Mouse (Mus musculus): Measurements from ENCODE around the gene Map3k21. TPM values are rescaled to one million over a fixed set of nuclear protein-coding genes. Genes with fewer than 3 reads are reported as not detected.

Gene Map3k21
- polyA plus RNA-seq, 2 experiments from 2014 or later: not detected

GRCm38 (mm10) chr8:125980826-125981225 lies 70.6 kb downstream of the Map3k21 start:
- no peak for ATAC-seq

DNA sequence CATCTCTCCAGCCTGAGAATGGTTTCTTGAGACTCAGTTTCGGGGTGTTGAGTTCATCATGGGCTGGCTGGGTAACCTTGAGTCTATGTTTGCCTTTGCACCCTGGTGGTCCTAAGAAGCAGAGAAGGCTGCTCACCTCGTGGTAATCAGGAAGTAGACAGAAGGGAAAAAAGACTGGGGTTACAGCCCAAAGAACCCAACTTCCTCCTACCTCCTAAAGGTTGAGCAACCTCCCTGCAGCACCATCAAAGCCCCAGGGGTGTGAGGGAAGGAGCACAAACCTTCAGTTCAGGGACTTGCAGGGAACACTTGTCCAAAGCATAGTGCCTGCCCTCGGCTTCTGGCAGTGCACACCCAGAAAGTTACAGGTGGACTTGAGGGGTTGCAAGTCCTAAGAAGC lies 73.3 kb downstream of the Map3k21 start:
- no peak for ATAC-seq

GRCm38 (mm10) chr8:125984140-125984539 lies 73.9 kb downstream of the Map3k21 start:
- ATAC-seq: no peak

DNA sequence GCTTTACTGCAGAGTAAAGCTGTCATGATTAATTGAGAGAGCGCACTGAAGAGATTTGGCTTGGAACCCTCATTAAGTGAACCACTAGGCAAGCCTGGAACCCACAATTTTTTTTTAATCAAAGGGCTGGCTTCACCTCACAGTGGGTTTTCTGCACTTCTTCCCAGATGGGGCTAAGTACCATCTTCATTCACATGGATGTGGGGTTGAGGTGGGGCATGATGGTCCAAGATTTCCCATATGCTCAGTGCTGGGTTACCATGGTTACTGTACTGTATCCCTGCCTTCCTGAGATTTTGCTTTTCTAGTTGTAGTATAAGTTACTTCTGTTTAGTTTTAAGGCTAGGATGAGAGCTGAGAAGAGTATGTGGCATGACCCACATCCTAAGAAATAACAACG lies 75.1 kb downstream of the Map3k21 start:
- no peak for ATAC-seq

DNA sequence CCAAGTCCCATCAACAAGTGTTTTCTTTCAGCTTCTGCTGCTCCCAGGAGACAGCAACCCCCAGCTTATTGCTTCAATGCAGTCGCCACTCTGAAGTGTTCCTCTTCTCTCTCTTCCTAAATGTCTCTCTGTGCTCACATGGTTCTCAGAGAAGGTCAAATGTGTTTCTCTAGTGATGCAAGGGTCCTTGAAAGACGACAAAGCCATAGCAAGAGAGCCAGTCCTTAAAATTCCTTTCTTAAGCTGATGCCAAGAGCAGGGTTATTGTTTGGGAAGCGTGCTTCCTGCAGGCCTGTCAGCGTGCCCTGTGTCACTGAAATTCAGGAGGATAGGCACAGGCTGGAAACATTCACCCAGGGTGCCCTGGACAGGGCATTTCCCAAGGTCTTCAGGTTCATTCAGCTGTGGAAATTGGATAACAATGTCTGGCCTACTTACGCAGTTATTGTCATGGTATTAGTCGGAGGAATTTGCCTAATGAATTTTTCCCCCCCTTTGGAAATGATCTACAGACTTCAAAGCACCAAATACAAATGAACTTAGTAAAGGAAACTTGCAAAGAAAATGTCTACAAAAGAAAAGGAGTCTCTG lies 76.8 kb downstream of the Map3k21 start:
- no peak for ATAC-seq

GRCm38 (mm10) chr8:125987996-125988395 lies 77.7 kb downstream of the Map3k21 start:
- ATAC-seq: no peak

GRCm38 (mm10) chr8:125993636-125994035 lies 83.4 kb downstream of the Map3k21 start:
- ATAC-seq: no peak

- no peak for ATAC-seq
These were observed 85.1 kb downstream of the Map3k21 start, which contains the start of gene Kcnk1 for GRCm38 (mm10) chr8:125995101-125995986. Gene Kcnk1 (plus strand): TSS chr8:125995170.

DNA sequence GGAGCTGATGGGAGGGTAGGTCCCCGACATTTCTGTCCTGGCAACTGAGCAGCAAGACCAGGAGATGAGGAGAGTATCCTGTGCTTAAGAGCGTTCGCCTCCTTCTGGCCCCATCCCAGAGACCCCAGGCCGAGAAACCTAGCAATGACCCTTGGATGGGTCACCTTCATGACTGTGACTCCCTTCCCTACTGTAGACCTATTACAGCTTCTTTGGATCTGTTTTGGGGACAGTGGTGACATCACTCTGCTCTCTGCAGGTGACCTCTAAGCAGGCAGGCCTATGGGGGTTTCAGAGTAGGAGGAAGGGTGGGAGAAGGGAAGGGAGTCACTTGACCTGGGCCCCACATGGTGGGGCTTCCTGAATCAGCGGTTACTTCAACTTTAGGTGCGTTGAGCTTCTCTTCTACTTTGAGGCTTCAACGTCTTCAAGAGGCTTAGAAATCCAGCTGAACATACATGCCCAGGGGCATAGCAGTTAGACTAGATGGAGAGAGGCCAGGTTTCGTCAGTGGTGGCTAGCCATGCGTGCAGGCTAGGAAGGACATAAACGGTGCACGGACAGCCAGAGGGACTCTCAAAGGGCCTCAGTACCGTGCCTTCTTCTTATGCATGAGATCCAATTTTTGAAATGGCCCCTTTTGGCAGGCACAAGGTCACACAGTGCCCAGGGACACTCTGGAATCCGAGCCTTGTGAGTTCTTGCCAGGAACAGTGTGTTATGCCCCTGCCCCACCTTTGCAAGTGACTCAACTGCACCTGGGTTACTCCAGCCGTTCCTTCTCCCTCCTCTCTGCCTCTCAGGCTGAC lies 86.0 kb downstream of the Map3k21 start:
- no peak for ATAC-seq

DNA sequence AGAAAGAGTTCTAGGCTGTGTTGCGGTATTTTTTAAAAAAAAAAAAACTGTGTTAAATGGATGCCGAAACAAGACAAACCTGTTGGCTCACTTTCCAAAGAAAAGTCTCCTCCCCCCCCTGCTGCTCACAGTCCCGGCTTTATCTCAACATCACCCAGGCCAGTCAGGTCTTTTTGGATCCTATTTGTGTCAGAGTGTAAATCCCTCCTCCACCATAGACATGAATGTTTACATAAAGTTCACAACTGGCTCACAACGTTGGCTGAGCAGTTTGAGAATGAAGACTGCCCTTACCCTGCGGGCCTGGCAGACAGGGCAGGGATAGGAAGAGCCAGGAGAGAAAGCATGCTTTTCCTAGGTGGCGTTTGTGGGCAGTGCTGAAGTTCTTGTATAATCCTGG lies 86.7 kb downstream of the Map3k21 start:
- no peak for ATAC-seq

Other genes starting within 250 kb of the Map3k21 start
- gene Map10, start 240.6 kb upstream of the Map3k21 start, polyA plus RNA-seq (2017; shearing (Covaris generic)): under 1 TPM in 1 of 2 experiments, not detected in 1; 0.24 TPM
- 10 to 100 TPM; 25.9 to 33.5 TPM for gene Ntpcr, start 180.5 kb upstream of the Map3k21 start, polyA plus RNA-seq (2017; shearing (Covaris generic))
- gene Pcnx2, start 12.1 kb upstream of the Map3k21 start, polyA plus RNA-seq (2017; shearing (Covaris generic)): under 1 TPM; 0.13 to 0.22 TPM
- gene Kcnk1, start 84.7 kb downstream of the Map3k21 start, polyA plus RNA-seq (2017; shearing (Covaris generic)): not detected